Mouse (Mus musculus) lung, postnatal 10 days (tissue): ENCODE measurements at regions not wholly inside any gene's neighbourhood (a gene's known extent, or its start where the extent isn't known, plus 50 kb on each side); places are given as distances from the start of the nearest gene placed in this dataset.

ENCODE experiments used
- DNase-seq: peaks from one replicate; pipeline ENCODE4 v3.0.0; 2021

DNA sequence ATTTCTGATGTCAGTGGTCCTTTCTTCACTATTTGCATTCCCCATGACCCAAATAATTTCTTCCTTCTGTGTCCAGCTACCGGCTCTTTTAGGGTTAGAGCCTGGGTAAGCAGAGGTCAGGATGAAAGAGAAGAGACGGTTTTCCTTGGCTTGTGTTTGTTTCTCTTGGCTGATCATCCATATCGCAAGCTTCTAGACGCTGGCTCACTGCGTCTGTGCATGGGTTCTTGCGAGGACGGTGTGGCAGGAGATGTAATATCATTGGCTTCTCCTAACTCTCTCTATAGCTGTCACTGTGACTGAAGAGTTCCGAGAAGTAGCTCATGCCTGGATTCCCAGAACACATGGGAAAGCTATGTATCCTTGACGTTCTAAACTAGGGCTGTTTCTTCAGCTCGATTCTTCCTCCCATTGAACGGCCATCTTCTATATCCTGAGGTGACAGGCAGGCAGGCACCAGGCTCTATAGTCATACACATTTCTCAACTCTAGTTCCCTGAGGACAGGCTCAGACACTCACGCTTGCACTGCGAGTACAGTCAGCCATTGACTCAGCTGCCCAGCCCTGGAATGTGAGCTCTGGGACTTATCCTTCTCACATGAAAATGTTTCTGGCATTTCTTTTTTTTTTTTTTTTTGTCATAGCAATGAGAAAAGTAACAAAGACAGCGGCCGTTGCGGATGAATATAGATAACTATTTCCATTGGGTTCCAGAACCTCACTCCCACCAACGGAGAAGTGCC lies 85.0 kb downstream of the Bach1 start:
- no peak for DNase-seq

DNA sequence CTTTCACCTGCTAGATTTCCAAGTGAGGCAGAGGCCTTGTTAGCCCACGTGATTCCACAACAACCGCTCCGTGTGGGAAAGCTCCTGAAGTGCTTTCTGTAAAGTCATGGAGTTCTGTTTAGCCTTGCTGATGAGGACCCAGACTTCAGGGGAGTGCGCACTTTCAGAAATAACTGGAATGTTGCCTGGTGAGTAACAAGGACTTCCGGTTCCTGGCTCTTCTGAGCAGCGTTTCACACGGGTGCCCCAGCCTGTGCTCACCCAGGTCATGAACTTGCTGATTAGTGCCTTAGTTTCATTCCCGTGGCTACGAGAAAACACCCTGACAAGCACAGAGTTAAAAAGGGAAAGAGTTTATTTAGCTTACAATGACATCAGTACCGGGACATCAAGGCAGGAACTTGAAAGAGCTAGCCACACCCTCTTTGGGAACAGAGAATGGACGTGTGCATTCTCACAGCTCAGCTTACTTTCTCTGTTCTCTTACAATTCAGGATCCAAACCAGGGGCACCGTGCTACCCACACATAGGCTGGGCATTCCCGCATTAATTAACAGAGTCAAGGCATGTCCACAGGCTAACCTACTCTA lies 85.8 kb downstream of the Bach1 start:
- peak; percentile 47 for DNase-seq

GRCm38 (mm10) chr16:87789539-87789938 lies 90.8 kb downstream of the Bach1 start:
- DNase-seq = no peak

- no peak for DNase-seq
Observed at GRCm38 (mm10) chr16:87789957-87790356, 91.2 kb downstream of the Bach1 start.

- peak; percentile 62 for DNase-seq
Observed at GRCm38 (mm10) chr16:87796514-87797248, 97.9 kb downstream of the Bach1 start.

DNA sequence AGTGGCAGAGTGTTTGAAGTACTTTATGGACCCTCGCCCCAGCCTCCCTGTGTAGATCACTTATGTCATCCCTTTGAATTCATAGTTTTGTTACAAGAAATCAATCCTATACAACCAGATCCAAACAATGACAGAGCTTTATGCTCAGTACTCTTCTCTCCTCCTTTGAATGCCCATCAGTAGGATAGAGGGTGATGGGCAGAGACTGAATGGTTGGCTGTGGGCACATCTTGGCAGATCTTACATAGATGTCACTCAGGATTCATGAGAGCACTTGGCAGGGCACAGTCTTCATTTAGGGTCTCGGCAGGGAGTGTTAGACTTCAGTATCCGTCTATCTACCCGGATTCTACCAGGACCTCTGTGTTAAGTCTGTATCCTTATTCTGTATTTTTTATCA lies 103.6 kb downstream of the Bach1 start:
- DNase-seq = no peak

GRCm38 (mm10) chr16:87817590-87817989 lies 118.8 kb downstream of the Bach1 start:
- DNase-seq = no peak

DNA sequence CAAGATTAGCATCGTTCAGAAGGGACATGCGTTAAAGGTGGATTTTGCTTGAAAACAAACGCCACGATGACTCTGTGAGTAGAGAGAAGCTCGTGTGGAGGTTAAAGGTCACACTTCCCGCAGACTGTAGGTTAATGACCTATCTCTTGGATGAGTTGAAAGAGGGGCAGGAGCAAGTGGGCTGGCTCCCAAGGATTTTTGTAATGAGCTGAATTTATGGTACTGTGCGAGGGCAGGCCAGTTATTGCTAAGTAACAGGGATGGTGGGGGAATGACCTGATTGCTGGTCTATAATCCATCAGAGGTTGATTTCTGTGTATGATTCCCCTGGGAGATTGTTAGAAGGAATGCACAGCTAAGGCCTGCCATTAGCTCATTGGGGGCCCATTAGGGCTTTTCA lies 135.6 kb downstream of the Bach1 start:
- no peak for DNase-seq

DNA sequence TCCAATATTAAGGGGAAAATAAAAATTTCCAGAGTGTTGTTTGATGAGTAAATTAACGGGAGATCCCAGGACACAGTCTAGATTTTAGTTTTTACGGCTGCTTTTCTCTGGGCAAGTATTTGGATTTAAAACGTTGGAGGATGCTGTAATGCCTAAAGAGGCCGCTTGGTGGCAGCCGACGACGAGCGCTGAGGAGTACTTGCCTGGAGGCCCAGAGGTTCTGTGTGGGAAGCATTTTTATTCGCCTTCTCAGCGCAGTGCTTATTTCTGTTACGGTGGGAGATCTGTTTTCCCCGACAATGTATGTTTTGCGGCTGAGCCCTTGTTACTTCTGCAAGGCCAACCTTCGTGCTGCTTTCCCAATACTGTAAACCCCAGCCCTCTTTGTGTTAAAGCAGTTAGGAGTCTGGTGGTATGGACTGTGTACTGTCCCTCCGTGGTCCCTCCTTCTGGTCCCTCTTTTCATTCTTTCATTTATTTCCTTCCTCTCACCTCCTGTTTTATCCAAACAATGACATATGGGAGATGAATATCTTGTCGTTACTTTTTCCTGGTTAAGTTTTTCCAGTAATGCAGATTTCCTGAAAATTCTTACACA lies 142.3 kb downstream of the Bach1 start:
- DNase-seq = peak; percentile 77
